Mouse (Mus musculus) granulocyte monocyte progenitor cell, adult 5-6 weeks (primary cell): ENCODE data around the gene Pdss1. TPM values are rescaled to one million over a fixed set of nuclear protein-coding genes. Genes with fewer than 3 reads are reported as not detected.
A peak's percentile ranks its signal among the peaks of the same experiment; 100 is the strongest.
"Not testable (repeated sequence)": the region's sequence is repeated elsewhere in the genome, so short reads cannot be mapped to it uniquely, and the experiment has no call there.

Experiments used
- ATAC-seq: replicated peaks from 2 replicates; pipeline ENCODE4 v1.8.0; 2016; ENCODE audit warnings: mild to moderate bottlenecking, moderate TSS enrichment, inconsistent platforms; ENCODE audit not compliant: poor library complexity, severe bottlenecking
- total RNA-seq, 2 experiments: library from RNA; stranded (forward) in 1 of 2; stranded (reverse) in 1 of 2; fragments of 200-712, 200-1000 nt in 1 of 2; fragments of >200 nt in 1 of 2; fragmentation: Nextera tagmentation in 1 of 2; gene quantifications; 2 replicates each; pipeline ENCODE4 v1.2.3; 2014 to 2017

The Pdss1 gene
- total RNA-seq (2014; fragmentation: Nextera tagmentation) (37.9 and 53.4 TPM in 2 replicates), total RNA-seq (2017) (24.8 and 37.3 TPM in 2 replicates)

- ATAC-seq = peak; percentile 93
These were observed at the start of gene Pdss1 for GRCm38 (mm10) chr2:22895282-22896273. Gene Pdss1, plus strand, starts transcription at chr2:22895522.

GRCm38 (mm10) chr2:22851900-22852299, 43.4 kb upstream of the Pdss1 start:
- ATAC-seq = no peak

GRCm38 (mm10) chr2:22857501-22857900, 37.8 kb upstream of the Pdss1 start:
- no peak for ATAC-seq

- no peak for ATAC-seq
These were observed 33.1 kb upstream of the Pdss1 start for GRCm38 (mm10) chr2:22862194-22862593.

GRCm38 (mm10) chr2:22864394-22865037, 30.8 kb upstream of the Pdss1 start:
- ATAC-seq = peak; percentile 96

- peak; percentile 87 for ATAC-seq
These were observed 29.5 kb upstream of the Pdss1 start for GRCm38 (mm10) chr2:22865818-22866217.

- no peak for ATAC-seq
These were observed 28.4 kb upstream of the Pdss1 start for GRCm38 (mm10) chr2:22866894-22867424.

- ATAC-seq = no peak
These were observed 22.2 kb upstream of the Pdss1 start for GRCm38 (mm10) chr2:22873159-22873558.

- no peak for ATAC-seq
These were observed 20.7 kb upstream of the Pdss1 start for GRCm38 (mm10) chr2:22874628-22875027.

GRCm38 (mm10) chr2:22876614-22877013, 18.7 kb upstream of the Pdss1 start:
- ATAC-seq = no peak

GRCm38 (mm10) chr2:22878781-22879180, 16.5 kb upstream of the Pdss1 start:
- no peak for ATAC-seq

GRCm38 (mm10) chr2:22880726-22881125, 14.6 kb upstream of the Pdss1 start:
- ATAC-seq = not testable (repeated sequence)

GRCm38 (mm10) chr2:22894932-22895281, 415 bp upstream of the Pdss1 start:
- no peak; the same call in 1 of the 2 replicates for ATAC-seq

- no peak for ATAC-seq
These were observed 8.6 kb downstream of the Pdss1 start for GRCm38 (mm10) chr2:22903947-22904346.

- ATAC-seq = no peak
These were observed 19.1 kb downstream of the Pdss1 start for GRCm38 (mm10) chr2:22914421-22914820.

- ATAC-seq = no peak
These were observed 23.3 kb downstream of the Pdss1 start for GRCm38 (mm10) chr2:22918651-22919050.

GRCm38 (mm10) chr2:22925911-22926310, 30.6 kb downstream of the Pdss1 start:
- ATAC-seq = not testable (repeated sequence)

GRCm38 (mm10) chr2:22928259-22928658, 32.9 kb downstream of the Pdss1 start:
- no peak for ATAC-seq

GRCm38 (mm10) chr2:22933556-22933955, 38.2 kb downstream of the Pdss1 start:
- no peak for ATAC-seq

GRCm38 (mm10) chr2:22949956-22950355, 54.6 kb downstream of the Pdss1 start:
- ATAC-seq = no peak

- ATAC-seq = no peak
These were observed 59.0 kb downstream of the Pdss1 start for GRCm38 (mm10) chr2:22954278-22954677.
